Mouse (Mus musculus): Measurements from ENCODE around the gene Serpini1. TPM values are rescaled to one million over a fixed set of nuclear protein-coding genes. Genes with fewer than 3 reads are reported as not detected.

Serpini1 gene
- polyA plus RNA-seq, 2 experiments = 3.0 to 5.1 TPM

- ATAC-seq (ENCODE audit: low FRiP score, low read depth) (peak; percentile 34), DNase-seq (ENCODE audit: low spot score) (peak; percentile 30)
- Histone ChIP-seq H3K27ac (replicated peaks; ENCODE audit: low read depth, low read length) (peak overlapping the region; percentile 80), H3K27me3 (ENCODE audit: control insufficient read depth, insufficient read depth, low read length) (no peaks in the 10 kb centered on the region), H3K9me3 (ENCODE audit: control insufficient read depth, low read length) (no peaks in the 10 kb centered on the region), H3K4me3 (replicated peaks; ENCODE audit: low read length) (peak overlapping the region; percentile 94), H3K36me3 (ENCODE audit: control insufficient read depth, insufficient read depth, low read length) (no peaks in the 10 kb centered on the region), H3K9ac (ENCODE audit: low read depth, low read length, severe bottlenecking) (peak overlapping the region; percentile 94), H3K4me2 (replicated peaks; ENCODE audit: low read depth, low read length, severe bottlenecking) (peak overlapping the region; percentile 82), H3K4me1 (ENCODE audit: control insufficient read depth, insufficient read depth, low read length) (peaks cover 5% of the 10 kb centered on the region)
- TF ChIP-seq POLR2A (IDR thresholded peaks at IDR 0.05; ENCODE audit: borderline replicate concordance, extremely low read depth, insufficient read depth, insufficient read length) = no peak
- WGBS = under 1% methylated on average over 35 of the region's 36 CpGs
These were observed 1.1 kb upstream of the Serpini1 start for GRCm38 (mm10) chr3:75556121-75556694.

DNA sequence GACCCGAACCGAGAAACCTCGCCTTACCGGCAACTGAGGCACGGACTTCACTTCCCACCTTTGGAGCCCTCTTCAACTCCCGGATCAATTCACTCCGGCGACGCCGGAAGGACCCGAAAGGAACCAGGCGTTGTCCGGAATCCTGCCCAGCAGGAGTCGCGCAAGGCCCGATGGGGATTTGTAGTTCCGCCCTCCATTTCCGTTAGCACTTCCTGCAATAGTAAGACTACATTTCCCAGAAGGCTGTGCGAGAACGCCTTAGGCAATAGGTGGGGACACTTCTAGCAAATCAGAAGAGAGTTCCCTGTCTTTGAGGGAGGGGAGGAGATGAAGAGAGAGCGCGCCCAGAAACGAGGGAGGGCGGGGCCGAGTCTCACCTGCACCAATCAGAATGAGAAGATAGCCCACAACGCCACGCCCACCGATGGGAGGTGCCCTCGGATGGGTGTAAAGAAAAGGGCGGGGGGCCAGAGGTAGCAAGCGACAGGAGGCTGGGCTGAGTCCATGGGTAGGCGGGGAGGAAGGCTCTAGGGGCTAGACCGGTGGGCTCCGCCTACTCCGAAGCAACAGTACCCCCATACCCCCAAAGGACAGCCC is 554 bp upstream of the Serpini1 start, which contains the start of gene Pdcd10:
TSS of gene Pdcd10 (minus strand) at position 162 of the 597 bp plus-strand sequence.
- Histone ChIP-seq H3K27me3 (ENCODE audit: control insufficient read depth, insufficient read depth, low read length) (no peaks in the 10 kb centered on the region), H3K4me1 (ENCODE audit: control insufficient read depth, insufficient read depth, low read length) (peaks cover 5% of the 10 kb centered on the region), H3K9me3 (ENCODE audit: control insufficient read depth, low read length) (no peaks in the 10 kb centered on the region), H3K4me2 (replicated peaks; ENCODE audit: low read depth, low read length, severe bottlenecking) (peak within 1 kb of the TSS; percentile 82), H3K27ac (replicated peaks; ENCODE audit: low read depth, low read length) (peak within 1 kb of the TSS; percentile 80), H3K4me3 (replicated peaks; ENCODE audit: low read length) (peak within 1 kb of the TSS; percentile 94), H3K9ac (ENCODE audit: low read depth, low read length, severe bottlenecking) (peak within 1 kb of the TSS; percentile 94), H3K36me3 (ENCODE audit: control insufficient read depth, insufficient read depth, low read length) (no peaks in the 10 kb centered on the region)
- WGBS = 0% methylated on average over 35 of the region's 35 CpGs
- peak; percentile 97 for ATAC-seq (ENCODE audit: low FRiP score, low read depth)
- DNase-seq (ENCODE audit: low spot score) = peak; percentile 100
- TF ChIP-seq POLR2A (IDR thresholded peaks at IDR 0.05; ENCODE audit: borderline replicate concordance, extremely low read depth, insufficient read depth, insufficient read length) = 0 out of 2 replicates have a peak, but pooled peaks have one; percentile 34

GRCm38 (mm10) chr3:75574074-75574473 is 16.7 kb downstream of the Serpini1 start:
- H3K9ac ChIP-seq (ENCODE audit: low read depth, low read length, severe bottlenecking) = no peak overlapping the region
- H3K4me1 ChIP-seq (ENCODE audit: control insufficient read depth, insufficient read depth, low read length) = no peaks in the 10 kb centered on the region
- DNase-seq (ENCODE audit: low spot score) (no peak), ATAC-seq (ENCODE audit: low FRiP score, low read depth) (no peak)
- no peak for TF ChIP-seq POLR2A (IDR thresholded peaks at IDR 0.05; ENCODE audit: borderline replicate concordance, extremely low read depth, insufficient read depth, insufficient read length)
- no peak overlapping the region for H3K4me3 ChIP-seq (replicated peaks; ENCODE audit: low read length)
- no peak overlapping the region for H3K27ac ChIP-seq (replicated peaks; ENCODE audit: low read depth, low read length)
- 72% methylated on average over 2 of the region's 2 CpGs for WGBS
- H3K4me2 ChIP-seq (replicated peaks; ENCODE audit: low read depth, low read length, severe bottlenecking) = no peak overlapping the region
- no peaks in the 10 kb centered on the region for H3K9me3 ChIP-seq (ENCODE audit: control insufficient read depth, low read length)
- no peaks in the 10 kb centered on the region for H3K36me3 ChIP-seq (ENCODE audit: control insufficient read depth, insufficient read depth, low read length)
- no peaks in the 10 kb centered on the region for H3K27me3 ChIP-seq (ENCODE audit: control insufficient read depth, insufficient read depth, low read length)

- ATAC-seq (ENCODE audit: low FRiP score, low read depth) (no peak), DNase-seq (ENCODE audit: low spot score) (no peak)
- TF ChIP-seq POLR2A (IDR thresholded peaks at IDR 0.05; ENCODE audit: borderline replicate concordance, extremely low read depth, insufficient read depth, insufficient read length) = no peak
- WGBS = 81% methylated on average over 1 of the region's 1 CpGs
- H3K4me1 ChIP-seq (ENCODE audit: control insufficient read depth, insufficient read depth, low read length) = no peaks in the 10 kb centered on the region
- no peaks in the 10 kb centered on the region for H3K27me3 ChIP-seq (ENCODE audit: control insufficient read depth, insufficient read depth, low read length)
- no peak overlapping the region for H3K9ac ChIP-seq (ENCODE audit: low read depth, low read length, severe bottlenecking)
- no peaks in the 10 kb centered on the region for H3K9me3 ChIP-seq (ENCODE audit: control insufficient read depth, low read length)
- no peak overlapping the region for H3K4me2 ChIP-seq (replicated peaks; ENCODE audit: low read depth, low read length, severe bottlenecking)
- H3K4me3 ChIP-seq (replicated peaks; ENCODE audit: low read length) = no peak overlapping the region
- no peaks in the 10 kb centered on the region for H3K36me3 ChIP-seq (ENCODE audit: control insufficient read depth, insufficient read depth, low read length)
- H3K27ac ChIP-seq (replicated peaks; ENCODE audit: low read depth, low read length) = no peak overlapping the region
These were observed 18.2 kb downstream of the Serpini1 start for GRCm38 (mm10) chr3:75575582-75575981.

DNA sequence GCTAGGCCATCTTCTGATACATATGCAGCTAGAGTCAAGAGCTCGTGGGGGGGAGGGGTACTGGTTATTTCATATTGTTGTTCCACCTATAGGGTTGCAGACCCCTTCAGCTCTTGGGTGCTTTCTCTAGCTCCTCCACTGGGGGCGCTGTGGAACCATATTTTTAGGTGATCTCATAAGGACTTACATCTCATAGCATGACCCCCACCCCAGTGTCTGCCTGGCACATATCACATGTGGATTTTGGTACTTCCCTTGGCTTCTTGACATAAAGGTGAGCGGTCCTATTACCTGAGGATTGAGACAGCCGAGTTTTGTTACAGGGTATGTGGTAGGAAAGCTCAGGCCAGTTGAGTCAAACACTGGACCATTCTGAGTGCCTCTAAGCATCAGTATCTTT is 22.0 kb downstream of the Serpini1 start:
- no peak overlapping the region for H3K9ac ChIP-seq (ENCODE audit: low read depth, low read length, severe bottlenecking)
- no peaks in the 10 kb centered on the region for H3K4me1 ChIP-seq (ENCODE audit: control insufficient read depth, insufficient read depth, low read length)
- H3K27me3 ChIP-seq (ENCODE audit: control insufficient read depth, insufficient read depth, low read length) = no peaks in the 10 kb centered on the region
- no peak overlapping the region for H3K4me2 ChIP-seq (replicated peaks; ENCODE audit: low read depth, low read length, severe bottlenecking)
- TF ChIP-seq POLR2A (IDR thresholded peaks at IDR 0.05; ENCODE audit: borderline replicate concordance, extremely low read depth, insufficient read depth, insufficient read length) = no peak
- H3K36me3 ChIP-seq (ENCODE audit: control insufficient read depth, insufficient read depth, low read length) = no peaks in the 10 kb centered on the region
- DNase-seq (ENCODE audit: low spot score) (no peak), ATAC-seq (ENCODE audit: low FRiP score, low read depth) (no peak)
- H3K27ac ChIP-seq (replicated peaks; ENCODE audit: low read depth, low read length) = no peak overlapping the region
- no peak overlapping the region for H3K4me3 ChIP-seq (replicated peaks; ENCODE audit: low read length)
- H3K9me3 ChIP-seq (ENCODE audit: control insufficient read depth, low read length) = no peaks in the 10 kb centered on the region
- 53% methylated on average over 4 of the region's 4 CpGs for WGBS
